In the genomic region with DNA sequence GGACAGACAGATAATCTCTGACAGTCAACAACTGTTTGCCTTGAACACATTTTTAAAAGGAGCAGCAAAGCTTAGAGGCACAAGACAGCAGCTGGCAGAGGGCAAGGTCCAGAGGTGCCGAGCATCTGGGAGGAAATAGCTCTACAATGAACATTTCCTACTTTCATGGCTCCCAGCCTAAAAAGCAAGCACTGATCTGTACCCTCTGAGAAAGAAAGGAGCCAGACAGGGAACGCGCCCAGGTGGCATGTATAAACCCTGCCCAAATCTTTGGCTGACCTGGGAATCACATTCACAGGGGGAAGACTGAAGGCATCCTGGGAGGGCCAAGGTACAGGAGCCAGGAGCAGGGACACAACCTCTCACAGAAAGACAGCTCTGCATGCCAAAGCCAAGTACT, we compare ENCODE assay signal across 13 mouse cellular contexts.
"Had no signal": no experiment of that assay in that cellular context is flagged by ENCODE, and none has a peak within 500 bp of the region (broad histone marks: within the 10 kb centered on the region; RNA-seq: fewer than 3 reads in every experiment).

No protein-coding gene starts in this region.

- H3K9me3 ChIP-seq: hindbrain, embryonic 12.5 days; limb, embryonic 15.5 days had no signal

- H3K36me3 ChIP-seq: hindbrain, embryonic 12.5 days; limb, embryonic 15.5 days; neural tube, embryonic 12.5 days had no signal

- H3K27me3 ChIP-seq: neural tube, embryonic 12.5 days had no signal

- H3K4me2 ChIP-seq: hindbrain, embryonic 12.5 days; limb, embryonic 15.5 days; neural tube, embryonic 12.5 days had no signal

- H3K4me1 ChIP-seq: neural tube, embryonic 12.5 days had no signal

- DNase-seq: layer of hippocampus, postnatal 36 days; lung, adult 18-20 months; lung, postnatal 36 days; retina, postnatal 1 day; right cerebral cortex, postnatal 4 days; spleen, adult 18-20 months; thymus, adult 18-20 months; thymus, postnatal 14 days had no signal

- ATAC-seq: hindbrain, embryonic 16.5 days had no signal

- H3K4me3 ChIP-seq: hindbrain, embryonic 12.5 days; limb, embryonic 15.5 days; neural tube, embryonic 12.5 days had no signal

- H3K9ac ChIP-seq: hindbrain, embryonic 12.5 days; limb, embryonic 15.5 days; liver, embryonic 14.5 days; neural tube, embryonic 12.5 days had no signal

- H3K27ac ChIP-seq: hindbrain, embryonic 12.5 days; limb, embryonic 15.5 days; liver, embryonic 14.5 days; neural tube, embryonic 12.5 days had no signal
